Mouse (Mus musculus) spleen, adult 18-20 months (tissue): ENCODE measurements at regions not wholly inside any gene's neighbourhood (a gene's known extent, or its start where the extent isn't known, plus 50 kb on each side); places are given as distances from the start of the nearest gene placed in this dataset.
"Not testable (repeated sequence)": the region's sequence is repeated elsewhere in the genome, so short reads cannot be mapped to it uniquely, and the experiment has no call there.

ENCODE experiments used
- DNase-seq, 2 experiments: peaks; one replicate each; pipeline ENCODE4 v3.0.0; 2022; ENCODE audit warnings: mixed read lengths in 2 of 2

DNA sequence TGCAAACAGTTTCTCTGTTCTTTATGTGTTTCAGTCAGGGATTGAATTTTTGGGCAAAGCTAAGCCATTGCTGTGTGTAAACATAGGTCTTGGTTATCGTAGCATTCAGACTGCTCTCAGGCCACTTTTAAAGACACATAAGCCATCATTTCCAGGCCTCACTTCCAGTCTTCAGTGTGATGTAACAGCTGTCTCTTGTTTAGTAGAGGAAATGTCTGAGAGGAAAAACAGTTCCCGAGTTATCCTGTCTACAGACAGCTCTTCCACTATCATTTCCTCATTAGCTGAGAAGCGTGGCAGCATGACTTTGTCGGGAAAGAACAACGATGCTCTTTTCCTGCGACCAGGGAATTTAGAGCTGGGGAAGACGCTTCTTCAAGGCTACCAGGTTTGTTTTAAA, 196.9 kb downstream of the Fam198b start:
- DNase-seq: no peak

- no peak for DNase-seq
These were observed 198.6 kb downstream of the Fam198b start for GRCm38 (mm10) chr3:80082780-80083519.

- no peak for DNase-seq
These were observed 199.8 kb downstream of the Fam198b start for GRCm38 (mm10) chr3:80084168-80084567.

DNA sequence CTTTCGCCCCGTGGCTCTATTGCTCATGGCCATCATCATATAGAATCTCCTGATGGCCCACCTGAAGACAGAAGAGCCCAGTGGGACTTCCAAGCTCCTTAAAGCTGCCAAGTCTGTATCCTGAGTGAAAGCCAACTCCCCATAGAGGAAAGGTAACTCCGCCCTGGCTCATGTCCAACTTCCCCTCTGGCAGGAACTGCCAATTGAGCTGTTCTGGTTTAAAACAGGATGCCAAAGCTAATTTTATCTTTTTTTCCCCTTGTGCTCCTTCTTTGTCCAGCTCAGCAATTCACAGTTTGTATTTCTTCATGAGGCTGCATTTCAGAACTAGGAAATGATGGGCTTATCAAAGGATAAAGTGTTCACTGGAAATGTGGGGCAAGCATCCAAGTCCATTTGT, 215.3 kb downstream of the Fam198b start:
- DNase-seq: no peak

DNA sequence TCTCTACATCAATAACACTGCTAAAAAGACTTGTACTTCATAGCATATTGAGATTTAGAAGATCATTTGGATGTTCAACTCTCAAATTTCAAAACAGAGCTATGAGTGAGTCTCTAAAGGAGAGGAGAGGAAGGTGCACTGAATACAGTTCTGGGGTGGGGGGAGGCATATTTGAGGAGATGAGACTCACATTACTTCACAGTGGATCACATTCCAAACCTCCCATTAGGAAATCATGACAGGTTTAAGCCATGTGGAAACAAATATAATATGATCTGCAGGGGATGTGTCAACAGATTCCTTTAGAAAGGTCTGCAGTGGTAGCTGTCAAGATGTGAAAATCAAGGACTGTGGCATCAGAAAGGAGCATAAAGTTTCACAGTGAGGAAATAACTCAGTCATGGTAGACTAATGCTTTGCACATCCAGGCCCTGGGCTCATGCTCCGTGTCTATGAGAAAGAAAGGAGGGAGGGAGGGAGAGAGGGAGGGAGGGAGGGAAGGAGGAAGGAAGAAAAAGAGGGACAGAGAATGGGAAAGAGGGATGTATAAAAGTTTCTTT, 235.9 kb downstream of the Fam198b start:
- no peak for DNase-seq

- DNase-seq: no peak
These were observed 239.3 kb downstream of the Fam198b start for GRCm38 (mm10) chr3:80123666-80124065.

DNA sequence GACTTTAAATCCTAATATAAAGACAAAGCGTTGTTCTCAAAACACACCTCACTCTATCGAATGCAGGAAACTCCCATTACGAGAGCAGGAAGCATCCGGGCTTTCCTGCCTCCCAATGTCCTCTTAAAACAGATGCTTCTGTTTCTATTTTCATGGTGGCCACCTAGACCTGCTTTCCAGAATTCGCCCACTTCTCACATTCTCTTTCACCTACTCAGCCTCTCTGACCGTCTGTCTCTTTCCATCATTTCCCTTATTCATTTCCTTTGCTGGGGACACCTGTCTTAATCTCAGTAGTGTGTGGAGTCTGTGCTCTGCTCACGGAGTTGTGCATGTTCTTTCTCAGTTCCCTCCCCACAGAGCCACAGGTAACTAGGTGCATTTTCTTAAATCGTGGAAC, 240.3 kb downstream of the Fam198b start:
- no peak for DNase-seq

DNA sequence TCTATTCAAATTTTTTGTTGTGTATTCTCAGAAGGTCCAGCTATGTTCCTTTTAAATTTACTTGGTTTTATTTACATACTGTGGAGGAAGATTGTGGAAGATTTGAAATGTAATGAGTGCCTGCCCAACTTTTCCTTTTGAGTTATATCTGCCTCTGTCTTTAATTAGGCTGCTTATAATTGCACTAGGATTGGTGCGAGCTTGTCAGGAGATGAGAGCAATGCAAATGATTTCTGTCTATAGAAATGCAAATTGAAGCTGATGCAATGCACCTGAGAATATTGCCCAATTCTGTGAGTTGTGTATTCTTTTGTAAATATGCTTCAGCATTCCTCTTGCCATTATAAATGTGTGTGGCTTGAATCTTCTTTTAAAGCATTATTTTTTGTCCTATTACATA, 257.4 kb downstream of the Fam198b start:
- no peak for DNase-seq

DNA sequence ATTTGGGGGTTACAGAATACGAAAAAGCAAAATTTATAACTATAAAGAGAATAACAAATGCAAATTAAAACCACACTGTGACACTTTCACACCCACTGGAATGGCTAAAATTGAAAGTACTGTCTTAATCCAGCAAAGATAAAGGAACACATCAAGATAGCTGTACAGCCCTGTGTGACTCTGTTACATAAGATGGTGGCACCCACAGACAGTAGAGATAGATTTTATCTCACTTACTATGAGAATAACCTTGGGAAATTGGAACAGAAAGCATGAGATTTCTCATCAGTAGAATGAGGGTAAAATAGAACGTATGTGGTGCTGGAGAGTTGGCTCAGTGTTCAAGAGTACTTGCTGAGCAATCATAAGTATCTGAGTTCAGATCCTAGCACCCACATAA, 276.1 kb downstream of the Fam198b start:
- DNase-seq: no peak

GRCm38 (mm10) chr3:80181749-80182148, 297.4 kb downstream of the Fam198b start:
- DNase-seq: no peak

DNA sequence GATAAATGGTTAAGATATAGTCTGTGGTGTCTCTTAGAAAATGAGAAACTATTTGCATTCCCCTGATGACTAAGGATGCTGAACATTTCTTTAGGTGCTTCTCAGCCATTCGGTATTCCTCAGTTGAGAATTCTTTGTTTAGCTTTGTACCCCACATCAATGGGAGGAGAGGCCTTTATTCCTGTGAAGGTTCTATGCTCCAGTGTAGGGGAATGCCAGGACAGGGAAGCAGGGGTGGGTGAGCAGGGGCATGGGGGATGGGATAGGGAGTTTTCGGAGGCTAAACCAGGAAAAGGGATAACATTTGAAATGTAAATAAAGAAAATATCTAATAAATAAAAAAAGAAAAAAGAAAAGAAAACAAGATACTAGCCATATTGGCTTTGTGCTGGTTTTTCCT, 297.8 kb downstream of the Fam198b start:
- not testable (repeated sequence) for DNase-seq

DNA sequence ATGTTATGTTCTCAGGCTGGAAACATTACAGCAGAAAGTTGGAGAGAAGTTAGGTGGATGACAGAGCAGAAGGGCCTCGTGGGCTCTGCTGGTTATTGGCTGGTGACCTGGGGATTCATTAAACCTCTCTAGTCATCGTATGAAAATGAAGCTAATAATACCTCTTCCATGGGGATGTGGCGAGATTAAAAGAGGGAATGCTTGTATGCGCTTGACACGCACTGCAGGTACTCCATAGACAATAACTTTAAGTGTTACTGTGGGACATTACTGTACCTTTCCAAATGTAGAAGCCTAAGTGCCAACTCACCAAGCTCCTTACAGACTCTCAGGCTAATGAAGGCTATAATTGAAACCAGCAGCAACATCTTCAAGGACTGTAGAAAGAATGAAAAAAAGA, 303.1 kb downstream of the Fam198b start:
- no peak for DNase-seq

GRCm38 (mm10) chr3:80200904-80201303, 316.6 kb downstream of the Fam198b start:
- no peak for DNase-seq

DNA sequence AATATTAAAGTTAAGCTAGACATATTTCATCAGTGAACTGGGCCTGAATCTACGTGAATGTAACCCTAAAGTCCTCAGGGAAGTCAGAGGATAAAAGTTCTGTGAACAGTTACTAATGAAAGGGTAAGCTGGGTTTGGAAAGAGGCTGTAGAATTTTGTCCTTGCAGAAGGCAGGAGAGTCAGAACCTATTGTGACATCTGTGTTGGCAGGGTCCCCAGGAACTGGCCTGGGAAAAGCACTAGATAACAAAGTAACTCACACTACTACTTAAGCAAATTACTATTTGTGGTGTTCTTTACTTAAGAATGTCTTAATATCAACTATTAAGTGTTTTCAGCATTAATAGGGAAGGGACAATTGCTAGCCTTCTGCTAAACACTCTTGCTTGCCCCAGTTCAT, 320.5 kb downstream of the Fam198b start:
- DNase-seq: no peak

GRCm38 (mm10) chr3:80205351-80205750, 321.0 kb downstream of the Fam198b start:
- DNase-seq: no peak

GRCm38 (mm10) chr3:80207022-80207421, 322.7 kb downstream of the Fam198b start:
- no peak for DNase-seq

DNA sequence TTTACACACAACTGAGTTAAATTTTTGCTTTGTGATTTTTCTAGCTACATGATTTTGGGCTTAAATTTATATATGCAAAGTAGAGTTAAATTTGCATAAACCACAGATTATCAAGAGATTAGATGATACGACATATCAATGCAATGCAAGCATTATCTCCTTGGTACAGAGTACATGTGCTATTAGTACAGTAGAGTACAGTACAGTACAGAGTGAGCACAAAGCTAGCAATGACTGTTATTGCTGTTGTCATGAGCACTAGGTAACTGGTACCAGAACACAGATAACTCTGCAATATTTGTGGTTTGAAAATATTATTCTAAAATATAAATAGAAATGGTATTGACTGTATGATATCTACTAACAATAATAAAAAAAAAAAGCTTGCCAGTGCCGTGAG, 323.7 kb downstream of the Fam198b start:
- DNase-seq: no peak

GRCm38 (mm10) chr3:80209596-80209995, 325.3 kb downstream of the Fam198b start:
- DNase-seq: no peak

GRCm38 (mm10) chr3:80211323-80212109, 327.2 kb downstream of the Fam198b start:
- no peak for DNase-seq

- DNase-seq: no peak
These were observed 364.3 kb downstream of the Fam198b start for GRCm38 (mm10) chr3:80248611-80249010.

DNA sequence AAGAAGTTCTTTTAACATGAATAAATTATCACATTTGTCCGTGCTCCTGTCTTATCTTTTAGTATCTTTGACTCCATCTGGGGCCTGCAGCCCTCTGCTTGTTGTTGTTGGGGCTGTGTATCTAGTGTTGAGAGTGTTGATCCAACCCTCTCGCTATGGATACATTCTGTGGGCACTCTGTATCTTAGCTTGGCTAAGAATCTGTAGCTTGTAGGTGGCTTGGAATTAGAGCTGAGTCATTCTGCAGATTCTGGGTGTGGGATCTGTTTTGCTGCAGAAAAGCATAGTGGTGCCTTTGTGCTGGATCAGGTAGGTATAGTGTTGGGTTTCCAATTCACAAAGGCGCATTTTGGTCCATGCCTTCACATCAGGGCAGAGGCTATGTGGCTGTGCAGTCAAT, 365.6 kb downstream of the Fam198b start:
- DNase-seq: no peak

- no peak for DNase-seq
These were observed 371.0 kb downstream of the Fam198b start for GRCm38 (mm10) chr3:80255304-80255703.

DNA sequence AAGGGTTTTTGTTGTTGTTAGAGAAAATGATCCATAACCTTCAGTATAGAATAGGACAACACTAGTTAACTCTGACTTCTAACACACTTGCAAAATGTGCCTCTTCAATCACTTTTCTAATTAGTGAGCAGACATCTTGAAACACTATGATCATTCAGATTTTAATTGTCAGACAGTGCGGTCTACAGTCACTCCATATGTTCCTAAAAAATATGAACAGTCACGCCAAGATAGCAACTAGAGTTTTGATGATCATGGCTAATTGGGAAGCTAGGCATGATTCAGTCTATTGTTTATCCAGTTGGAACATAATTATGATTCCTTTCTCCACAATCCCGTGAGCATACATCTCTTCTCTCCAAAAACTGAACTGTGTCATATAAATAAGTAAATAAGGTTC, 372.1 kb downstream of the Fam198b start:
- DNase-seq: no peak

DNA sequence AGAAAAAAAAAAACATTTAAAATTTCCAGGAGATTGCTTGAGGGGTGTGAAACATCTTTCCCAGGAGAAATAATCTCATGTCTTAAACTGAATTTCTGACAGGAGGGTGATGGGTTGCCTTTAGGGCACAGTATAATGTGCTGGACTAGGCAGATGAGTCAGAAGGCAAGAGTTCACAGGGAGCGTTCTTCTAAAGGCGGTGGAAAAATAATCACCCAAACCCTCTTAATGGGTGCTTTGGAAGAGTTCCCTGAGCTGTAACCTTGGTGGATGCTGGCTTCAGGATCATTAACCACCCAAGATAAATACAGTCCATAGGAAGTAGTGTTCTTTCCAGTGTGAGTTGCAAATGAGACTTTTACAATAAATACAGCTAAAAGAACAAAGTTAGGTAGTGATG, 378.8 kb downstream of the Fam198b start:
- no peak for DNase-seq
